Mouse (Mus musculus) brain, embryonic 14.5 days (tissue): ENCODE measurements at regions not wholly inside any gene's neighbourhood (a gene's known extent, or its start where the extent isn't known, plus 50 kb on each side); places are given as distances from the start of the nearest gene placed in this dataset.

Source experiments
- CTCF ChIP-seq: fragments of 200-500 bp; IDR thresholded peaks from 2 replicates; pipeline ENCODE4 v1.5.1; 2012; ENCODE audit warnings: inconsistent platforms, mild to moderate bottlenecking, moderate library complexity, borderline replicate concordance; ENCODE audit not compliant: insufficient read depth, insufficient read length; ENCODE audit errors: extremely low read depth
- POLR2A ChIP-seq: fragments of 200-500 bp; IDR thresholded peaks from 2 replicates; pipeline ENCODE4 v1.6.1; 2012; ENCODE audit warnings: mild to moderate bottlenecking, inconsistent platforms, borderline replicate concordance; ENCODE audit not compliant: poor library complexity, insufficient read depth, insufficient read length, severe bottlenecking; ENCODE audit errors: extremely low read depth

DNA sequence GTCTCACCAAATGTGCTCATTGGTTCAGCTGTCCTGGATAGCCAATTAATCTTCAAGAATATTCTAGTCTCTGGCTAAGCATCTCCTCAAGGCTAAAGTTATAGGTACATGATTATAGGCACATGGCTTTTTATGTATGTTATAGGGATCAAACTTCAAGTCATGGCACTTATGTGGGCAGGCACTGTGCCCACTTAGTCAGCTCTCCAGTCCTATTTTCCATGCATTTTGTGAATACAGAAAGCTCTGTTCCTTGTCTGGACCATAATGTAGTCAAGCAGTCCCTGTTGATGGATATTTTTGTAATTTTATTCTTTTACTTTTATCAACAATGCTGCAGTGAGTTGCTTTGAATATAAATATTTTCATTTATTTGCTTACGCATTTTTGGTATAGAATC, 531.1 kb downstream of the Nup35 start:
- TF ChIP-seq POLR2A (no peak), CTCF (no peak)
